Mouse (Mus musculus) liver, embryonic 13.5 days (tissue): Measurements from ENCODE around the gene Fkbp2. TPM values are rescaled to one million over a fixed set of nuclear protein-coding genes. Genes with fewer than 3 reads are reported as not detected.

Experiments used
- ATAC-seq: fragments of 200-750 bp; cut with Nextera tagmentation; 2 replicates; pipeline ENCODE4 v1.8.0; 2017; ENCODE audit warnings: low read depth, mild to moderate bottlenecking, moderate number of reproducible peaks, moderate library complexity
- DNase-seq: peaks from one replicate; pipeline ENCODE4 v3.0.0; 2022
- H3K27ac ChIP-seq: fragments of 300-500 bp; sonication (generic); 2 replicates; pipeline ENCODE4 v1.5.1; 2015; ENCODE audit warnings: moderate library complexity, mild to moderate bottlenecking, inconsistent platforms
- H3K27me3 ChIP-seq: fragments of 300-500 bp; sonication (generic); 2 replicates; pipeline ENCODE4 v1.6.1; 2015; ENCODE audit warnings: mild to moderate bottlenecking, inconsistent platforms
- H3K36me3 ChIP-seq: fragments of 300-500 bp; sonication (generic); 2 replicates; pipeline ENCODE4 v1.6.1; 2015; ENCODE audit warnings: mild to moderate bottlenecking, inconsistent platforms
- H3K4me1 ChIP-seq: fragments of 300-500 bp; sonication (generic); replicated peaks from 2 replicates; pipeline ENCODE4 v1.6.1; 2015; ENCODE audit warnings: inconsistent platforms
- H3K4me2 ChIP-seq: fragments of 300-500 bp; sonication (generic); 2 replicates; pipeline ENCODE4 v1.6.1; 2015; ENCODE audit warnings: inconsistent platforms, mild to moderate bottlenecking, moderate library complexity
- H3K4me3 ChIP-seq: fragments of 300-500 bp; sonication (generic); replicated peaks from 2 replicates; pipeline ENCODE4 v1.5.1; 2015; ENCODE audit warnings: mild to moderate bottlenecking, inconsistent platforms
- H3K9ac ChIP-seq: fragments of 300-500 bp; sonication (generic); 2 replicates; pipeline ENCODE4 v1.6.1; 2015; ENCODE audit warnings: mild to moderate bottlenecking, inconsistent platforms
- H3K9me3 ChIP-seq: fragments of 300-500 bp; sonication (generic); replicated peaks from 2 replicates; pipeline ENCODE4 v1.6.1; 2016; ENCODE audit warnings: inconsistent platforms
- WGBS: fragments of 180-500 bp; shearing (Covaris S2); methylation state at CpG from one replicate; pipeline ENCODE4 v1.1.7; 2015; ENCODE audit not compliant: insufficient replicate concordance; 5-methylcytosine and 5-hydroxymethylcytosine counted together
- polyA plus RNA-seq: library from polyadenylated mRNA; unstranded; fragments of >200 nt; fragmentation: Nextera tagmentation; extraction: Ambion mirVana; gene quantifications from 2 replicates; pipeline ENCODE4 v1.2.1, GENCODE M21; 2015

The Fkbp2 gene
- polyA plus RNA-seq, 1 experiment from 2014 or later: 91.6 TPM

GRCm38 (mm10) chr19:6969291-6969664 is 11.0 kb downstream of the Fkbp2 start:
- Histone ChIP-seq H3K9me3 (no peaks in the 10 kb centered on the region), H3K27ac (no peak overlapping the region), H3K36me3 (peaks cover 18% of the 10 kb centered on the region; the same call in 1 of the 2 replicates), H3K9ac (peak overlapping the region; percentile 80), H3K4me2 (peak overlapping the region; percentile 95), H3K4me3 (peak overlapping the region; percentile 71), H3K4me1 (peaks cover 69% of the 10 kb centered on the region), H3K27me3 (peaks cover 7% of the 10 kb centered on the region; the same call in 1 of the 2 replicates)
- no peak for DNase-seq
- ATAC-seq: no peak
- 2% methylated on average over 20 of the region's 20 CpGs for WGBS

- Histone ChIP-seq H3K27ac (no peak overlapping the region), H3K4me3 (peak overlapping the region; percentile 71), H3K9me3 (no peaks in the 10 kb centered on the region), H3K36me3 (peaks cover 21% of the 10 kb centered on the region; the same call in 1 of the 2 replicates), H3K27me3 (peaks cover 7% of the 10 kb centered on the region; the same call in 1 of the 2 replicates), H3K4me1 (peaks cover 63% of the 10 kb centered on the region), H3K4me2 (peak overlapping the region; percentile 95), H3K9ac (peak overlapping the region; percentile 80)
- ATAC-seq (no peak), DNase-seq (no peak)
- 11% methylated on average over 15 of the region's 15 CpGs for WGBS
Measured at GRCm38 (mm10) chr19:6968491-6969271, 11.6 kb downstream of the Fkbp2 start.

- WGBS: 82% methylated on average over 10 of the region's 10 CpGs
- no peaks in the 10 kb centered on the region for H3K27me3 ChIP-seq
- no peak overlapping the region for H3K4me2 ChIP-seq
- ATAC-seq (no peak), DNase-seq (no peak)
- H3K4me3 ChIP-seq: no peak overlapping the region
- peaks cover 20% of the 10 kb centered on the region for H3K4me1 ChIP-seq
- no peaks in the 10 kb centered on the region for H3K9me3 ChIP-seq
- peaks cover 45% of the 10 kb centered on the region for H3K36me3 ChIP-seq
- no peak overlapping the region for H3K27ac ChIP-seq
- no peak overlapping the region for H3K9ac ChIP-seq
Measured at GRCm38 (mm10) chr19:6956461-6956860, 23.8 kb downstream of the Fkbp2 start.

GRCm38 (mm10) chr19:6955424-6955823 is 24.9 kb downstream of the Fkbp2 start:
- ATAC-seq: no peak
- DNase-seq: no peak
- 79% methylated on average over 7 of the region's 7 CpGs for WGBS
- peaks cover 25% of the 10 kb centered on the region for H3K4me1 ChIP-seq
- H3K9me3 ChIP-seq: no peaks in the 10 kb centered on the region
- H3K4me2 ChIP-seq: no peak overlapping the region
- H3K4me3 ChIP-seq: no peak overlapping the region
- no peak overlapping the region for H3K9ac ChIP-seq
- no peak overlapping the region for H3K27ac ChIP-seq
- peaks cover 39% of the 10 kb centered on the region for H3K36me3 ChIP-seq
- H3K27me3 ChIP-seq: no peaks in the 10 kb centered on the region

GRCm38 (mm10) chr19:6954046-6954445 is 26.3 kb downstream of the Fkbp2 start:
- WGBS: 75% methylated on average over 9 of the region's 9 CpGs
- H3K9ac ChIP-seq: no peak overlapping the region
- no peak overlapping the region for H3K27ac ChIP-seq
- no peak for DNase-seq
- no peak overlapping the region for H3K4me3 ChIP-seq
- H3K4me1 ChIP-seq: peaks cover 39% of the 10 kb centered on the region
- H3K9me3 ChIP-seq: no peaks in the 10 kb centered on the region
- no peaks in the 10 kb centered on the region for H3K27me3 ChIP-seq
- no peak for ATAC-seq
- H3K4me2 ChIP-seq: no peak overlapping the region
- H3K36me3 ChIP-seq: peaks cover 29% of the 10 kb centered on the region

GRCm38 (mm10) chr19:6952712-6953037 is 27.6 kb downstream of the Fkbp2 start:
- ATAC-seq (0 out of 2 replicates have a peak, but pooled peaks have one; percentile 3), DNase-seq (no peak)
- H3K4me3 ChIP-seq: peak overlapping the region; percentile 74
- H3K4me2 ChIP-seq: peak overlapping the region; percentile 92
- peak overlapping the region; percentile 93 for H3K27ac ChIP-seq
- peak overlapping the region; percentile 82 for H3K9ac ChIP-seq
- H3K27me3 ChIP-seq: no peaks in the 10 kb centered on the region
- 0% methylated on average over 3 of the region's 3 CpGs for WGBS
- H3K36me3 ChIP-seq: peaks cover 17% of the 10 kb centered on the region
- no peaks in the 10 kb centered on the region for H3K9me3 ChIP-seq
- peaks cover 51% of the 10 kb centered on the region for H3K4me1 ChIP-seq

GRCm38 (mm10) chr19:6951994-6952711 is 28.1 kb downstream of the Fkbp2 start:
- peak overlapping the region; percentile 92 for H3K4me2 ChIP-seq
- H3K27me3 ChIP-seq: no peaks in the 10 kb centered on the region
- H3K4me3 ChIP-seq: peak overlapping the region; percentile 74
- H3K9ac ChIP-seq: peak overlapping the region; percentile 82
- peaks cover 51% of the 10 kb centered on the region for H3K4me1 ChIP-seq
- H3K36me3 ChIP-seq: peaks cover 14% of the 10 kb centered on the region
- H3K27ac ChIP-seq: peak overlapping the region; percentile 93
- DNase-seq (peak; percentile 54), ATAC-seq (peak; percentile 45)
- WGBS: 3% methylated on average over 31 of the region's 31 CpGs
- no peaks in the 10 kb centered on the region for H3K9me3 ChIP-seq

- WGBS: under 1% methylated on average over 35 of the region's 35 CpGs
- peak overlapping the region; percentile 93 for H3K27ac ChIP-seq
- H3K27me3 ChIP-seq: no peaks in the 10 kb centered on the region
- H3K4me2 ChIP-seq: peak overlapping the region; percentile 92
- ATAC-seq (peak; percentile 74), DNase-seq (peak; percentile 84)
- peak overlapping the region; percentile 74 for H3K4me3 ChIP-seq
- H3K36me3 ChIP-seq: peaks cover 14% of the 10 kb centered on the region
- peaks cover 51% of the 10 kb centered on the region for H3K4me1 ChIP-seq
- H3K9ac ChIP-seq: peak overlapping the region; percentile 82
- no peaks in the 10 kb centered on the region for H3K9me3 ChIP-seq
Measured at GRCm38 (mm10) chr19:6951381-6951968, 28.8 kb downstream of the Fkbp2 start.

- H3K27ac ChIP-seq: peak overlapping the region; percentile 93
- DNase-seq (peak; percentile 43), ATAC-seq (peak; percentile 39)
- WGBS: under 1% methylated on average over 28 of the region's 28 CpGs
- no peaks in the 10 kb centered on the region for H3K27me3 ChIP-seq
- H3K4me2 ChIP-seq: peak overlapping the region; percentile 92
- peaks cover 14% of the 10 kb centered on the region for H3K36me3 ChIP-seq
- H3K4me3 ChIP-seq: peak overlapping the region; percentile 74
- peaks cover 51% of the 10 kb centered on the region for H3K4me1 ChIP-seq
- H3K9ac ChIP-seq: peak overlapping the region; percentile 82
- H3K9me3 ChIP-seq: no peaks in the 10 kb centered on the region
Measured at GRCm38 (mm10) chr19:6950613-6951153, 29.6 kb downstream of the Fkbp2 start.

GRCm38 (mm10) chr19:6949951-6950350 is 30.4 kb downstream of the Fkbp2 start:
- Histone ChIP-seq H3K9ac (peak overlapping the region; percentile 82), H3K4me3 (peak overlapping the region; percentile 74)
- 65% methylated on average over 5 of the region's 5 CpGs for WGBS

GRCm38 (mm10) chr19:6949532-6949931 is 30.8 kb downstream of the Fkbp2 start:
- 80% methylated on average over 5 of the region's 5 CpGs for WGBS
- H3K4me2 ChIP-seq: peak overlapping the region; percentile 92
- peaks cover 55% of the 10 kb centered on the region for H3K4me1 ChIP-seq
- no peak overlapping the region for H3K27ac ChIP-seq
- peaks cover 13% of the 10 kb centered on the region for H3K36me3 ChIP-seq
- no peaks in the 10 kb centered on the region for H3K27me3 ChIP-seq
- H3K9me3 ChIP-seq: no peaks in the 10 kb centered on the region
- DNase-seq (no peak), ATAC-seq (no peak)
- peak overlapping the region; percentile 3; the same call in 1 of the 2 replicates for H3K9ac ChIP-seq
- H3K4me3 ChIP-seq: 0 out of 2 replicates have a peak overlapping the region, but pooled peaks have one; percentile 74

More at GRCm38 (mm10) chr19:6949951-6950350, 30.4 kb downstream of the Fkbp2 start:
- Histone ChIP-seq H3K4me2 (peak overlapping the region; percentile 92), H3K4me1 (peaks cover 55% of the 10 kb centered on the region), H3K27ac (peak overlapping the region; percentile 93), H3K27me3 (no peaks in the 10 kb centered on the region), H3K9me3 (no peaks in the 10 kb centered on the region), H3K36me3 (peaks cover 12% of the 10 kb centered on the region)
- DNase-seq (no peak), ATAC-seq (no peak)
